Mouse (Mus musculus): ENCODE results near the gene Pde6g. TPM values are rescaled to one million over a fixed set of nuclear protein-coding genes. Genes with fewer than 3 reads are reported as not detected.
A peak's percentile ranks its signal among the peaks of the same experiment; 100 is the strongest.

The Pde6g gene
- polyA plus RNA-seq, 1 experiment from 2014 or later = 0.51 TPM

GRCm38 (mm10) chr11:120458847-120459597, 5.7 kb upstream of the Pde6g start:
- peak overlapping the region; percentile 94 for H3K4me3 ChIP-seq (ENCODE audit: low read depth, low read length)
- WGBS = 53% methylated on average over 6 of the region's 6 CpGs
- ATAC-seq (replicated peaks; ENCODE audit: low FRiP score) = no peak
- peaks cover 14% of the 10 kb centered on the region for H3K4me1 ChIP-seq (replicated peaks; ENCODE audit: control insufficient read depth, insufficient read depth, low read length)
- H3K27me3 ChIP-seq (replicated peaks; ENCODE audit: control insufficient read depth, insufficient read depth, low read length) = no peaks in the 10 kb centered on the region
- H3K36me3 ChIP-seq (ENCODE audit: control insufficient read depth, insufficient read depth, low read length) = peaks cover 30% of the 10 kb centered on the region
- peak overlapping the region; percentile 84 for H3K27ac ChIP-seq (ENCODE audit: low read depth, low read length)
- H3K4me2 ChIP-seq = peak overlapping the region; percentile 88
- H3K9me3 ChIP-seq (ENCODE audit: control insufficient read depth, low read length) = no peaks in the 10 kb centered on the region
- DNase-seq (ENCODE audit: low spot score) = no peak
- peak overlapping the region; percentile 95 for H3K9ac ChIP-seq (ENCODE audit: low read depth, low read length)

DNA sequence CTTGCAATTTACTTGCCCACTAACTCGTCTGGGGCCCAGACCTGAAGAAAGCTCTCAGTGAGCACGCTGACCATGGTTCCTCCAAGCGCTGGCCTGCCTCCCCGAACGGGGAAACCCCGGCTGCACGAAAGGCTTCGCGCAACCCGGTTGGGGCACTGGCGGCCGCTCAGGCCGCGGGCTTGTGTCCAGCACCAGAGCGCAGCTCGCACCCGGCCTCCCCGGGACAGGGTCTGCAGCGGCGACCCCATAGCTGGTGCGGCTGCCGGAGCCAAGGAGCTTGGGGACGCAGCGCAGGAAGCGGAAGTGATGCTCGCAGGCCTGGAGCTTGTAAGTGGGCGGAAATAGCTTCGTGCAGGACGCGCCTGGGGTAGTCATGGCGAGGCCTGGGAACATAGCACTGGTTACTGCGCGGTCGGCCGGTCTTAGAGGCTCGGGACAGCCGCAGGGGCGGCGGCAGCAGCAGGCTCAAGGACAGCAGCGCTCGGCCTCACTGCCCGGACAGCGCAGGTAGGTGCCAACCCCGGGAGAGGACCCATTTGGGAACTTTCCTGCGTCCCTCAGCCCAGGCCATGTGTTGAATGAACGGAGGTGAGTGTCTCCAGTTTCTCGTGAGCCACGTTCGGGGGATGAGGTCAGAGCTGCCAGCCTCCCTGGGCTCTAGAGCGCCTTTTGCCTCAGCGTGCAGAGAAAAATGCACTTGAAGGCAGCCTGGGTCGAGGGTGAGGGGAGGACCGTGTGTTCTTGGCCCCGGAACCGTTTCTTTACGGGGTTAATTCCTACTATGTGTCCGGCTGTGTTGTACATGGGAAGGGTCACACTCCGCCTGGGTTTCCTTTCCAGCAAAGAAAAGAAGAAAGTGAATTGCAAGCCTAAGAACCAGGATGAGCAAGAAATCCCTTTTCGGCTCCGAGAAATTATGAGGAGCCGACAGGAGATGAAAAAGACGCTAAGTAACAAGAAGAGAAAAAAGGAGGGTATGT, 4.8 kb upstream of the Pde6g start, which contains the start of the genes Oxld1 and Ccdc137:
Gene Oxld1, minus strand, starts transcription at position 297 of the 980 bp plus-strand sequence.
Gene Ccdc137, plus strand, starts transcription at position 344 of the 980 bp plus-strand sequence.
- WGBS = 4% methylated on average over 62 of the region's 62 CpGs
- Histone ChIP-seq H3K27ac (ENCODE audit: low read depth, low read length) (peak within 1 kb of the TSS; percentile 84), H3K36me3 (ENCODE audit: control insufficient read depth, insufficient read depth, low read length) (peaks cover 27% of the 10 kb centered on the region), H3K27me3 (replicated peaks; ENCODE audit: control insufficient read depth, insufficient read depth, low read length) (no peaks in the 10 kb centered on the region), H3K9ac (ENCODE audit: low read depth, low read length) (peak within 1 kb of the TSS; percentile 95), H3K4me2 (peak within 1 kb of the TSS; percentile 88), H3K9me3 (ENCODE audit: control insufficient read depth, low read length) (no peaks in the 10 kb centered on the region), H3K4me3 (ENCODE audit: low read depth, low read length) (peak within 1 kb of the TSS; percentile 94), H3K4me1 (replicated peaks; ENCODE audit: control insufficient read depth, insufficient read depth, low read length) (peaks cover 14% of the 10 kb centered on the region)
- DNase-seq (ENCODE audit: low spot score) = peak; percentile 87
- ATAC-seq (replicated peaks; ENCODE audit: low FRiP score) = peak; percentile 88

GRCm38 (mm10) chr11:120457370-120457769, 4.1 kb upstream of the Pde6g start:
- Histone ChIP-seq H3K4me3 (ENCODE audit: low read depth, low read length) (peak overlapping the region; percentile 94), H3K9me3 (ENCODE audit: control insufficient read depth, low read length) (no peaks in the 10 kb centered on the region), H3K27me3 (replicated peaks; ENCODE audit: control insufficient read depth, insufficient read depth, low read length) (no peaks in the 10 kb centered on the region), H3K4me1 (replicated peaks; ENCODE audit: control insufficient read depth, insufficient read depth, low read length) (peaks cover 14% of the 10 kb centered on the region), H3K36me3 (ENCODE audit: control insufficient read depth, insufficient read depth, low read length) (peaks cover 22% of the 10 kb centered on the region), H3K27ac (ENCODE audit: low read depth, low read length) (peak overlapping the region; percentile 84), H3K4me2 (peak overlapping the region; percentile 88), H3K9ac (ENCODE audit: low read depth, low read length) (peak overlapping the region; percentile 95)
- WGBS = 11% methylated on average over 14 of the region's 14 CpGs
- ATAC-seq (replicated peaks; ENCODE audit: low FRiP score) (peak; percentile 39), DNase-seq (ENCODE audit: low spot score) (no peak)

DNA sequence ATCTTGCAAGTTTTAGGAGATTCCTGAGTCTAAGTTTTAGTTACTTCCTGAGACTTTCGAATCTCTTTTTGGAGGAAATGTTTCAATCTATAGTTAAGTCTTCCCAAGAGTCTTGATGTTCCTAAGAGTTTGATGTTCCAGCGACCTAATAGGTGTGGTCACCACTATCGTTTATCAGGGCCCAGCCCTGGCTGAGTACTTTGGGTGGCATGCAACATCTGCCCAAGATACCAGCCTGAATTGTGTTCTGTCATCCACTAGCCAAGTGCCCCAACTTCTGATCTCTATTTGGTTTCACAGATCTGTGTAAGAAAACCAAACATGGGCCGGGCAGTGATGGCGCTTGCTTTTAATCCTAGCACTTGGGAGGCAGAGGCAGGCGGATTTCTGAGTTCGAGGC, 2.1 kb upstream of the Pde6g start:
- Histone ChIP-seq H3K27me3 (replicated peaks; ENCODE audit: control insufficient read depth, insufficient read depth, low read length) (no peaks in the 10 kb centered on the region), H3K4me3 (ENCODE audit: low read depth, low read length) (no peak overlapping the region), H3K4me2 (no peak overlapping the region), H3K27ac (ENCODE audit: low read depth, low read length) (no peak overlapping the region), H3K36me3 (ENCODE audit: control insufficient read depth, insufficient read depth, low read length) (peaks cover 7% of the 10 kb centered on the region; the same call in 1 of the 2 replicates), H3K4me1 (replicated peaks; ENCODE audit: control insufficient read depth, insufficient read depth, low read length) (peaks cover 14% of the 10 kb centered on the region), H3K9me3 (ENCODE audit: control insufficient read depth, low read length) (no peaks in the 10 kb centered on the region), H3K9ac (ENCODE audit: low read depth, low read length) (no peak overlapping the region)
- ATAC-seq (replicated peaks; ENCODE audit: low FRiP score) (no peak), DNase-seq (ENCODE audit: low spot score) (no peak)
- 88% methylated on average over 7 of the region's 7 CpGs for WGBS

DNA sequence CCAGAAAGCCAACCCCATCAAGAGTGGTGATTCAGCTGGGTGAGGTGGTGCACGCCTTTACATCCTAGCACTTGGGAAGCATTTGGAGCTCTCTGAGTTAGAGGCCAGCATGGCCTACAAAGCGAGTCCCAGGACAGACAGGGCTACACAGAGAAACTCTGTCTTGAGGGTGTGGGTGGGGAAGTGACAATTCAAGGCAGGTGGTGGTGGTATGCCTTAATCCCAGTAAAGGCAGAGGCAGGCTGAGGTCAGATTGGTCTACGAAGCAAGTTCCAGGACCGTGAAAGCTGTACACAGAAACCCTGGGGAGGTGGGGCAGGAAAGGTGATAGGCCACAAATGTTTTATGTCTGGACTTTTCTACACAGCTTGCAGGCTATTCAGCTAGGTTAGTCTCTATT, 1.7 kb upstream of the Pde6g start:
- H3K4me3 ChIP-seq (ENCODE audit: low read depth, low read length) = no peak overlapping the region
- H3K27ac ChIP-seq (ENCODE audit: low read depth, low read length) = no peak overlapping the region
- H3K4me2 ChIP-seq = no peak overlapping the region
- H3K9me3 ChIP-seq (ENCODE audit: control insufficient read depth, low read length) = no peaks in the 10 kb centered on the region
- H3K4me1 ChIP-seq (replicated peaks; ENCODE audit: control insufficient read depth, insufficient read depth, low read length) = peaks cover 14% of the 10 kb centered on the region
- H3K27me3 ChIP-seq (replicated peaks; ENCODE audit: control insufficient read depth, insufficient read depth, low read length) = no peaks in the 10 kb centered on the region
- WGBS = 91% methylated on average over 4 of the region's 4 CpGs
- DNase-seq (ENCODE audit: low spot score) (no peak), ATAC-seq (replicated peaks; ENCODE audit: low FRiP score) (no peak)
- H3K9ac ChIP-seq (ENCODE audit: low read depth, low read length) = no peak overlapping the region
- H3K36me3 ChIP-seq (ENCODE audit: control insufficient read depth, insufficient read depth, low read length) = peaks cover 5% of the 10 kb centered on the region; the same call in 1 of the 2 replicates

DNA sequence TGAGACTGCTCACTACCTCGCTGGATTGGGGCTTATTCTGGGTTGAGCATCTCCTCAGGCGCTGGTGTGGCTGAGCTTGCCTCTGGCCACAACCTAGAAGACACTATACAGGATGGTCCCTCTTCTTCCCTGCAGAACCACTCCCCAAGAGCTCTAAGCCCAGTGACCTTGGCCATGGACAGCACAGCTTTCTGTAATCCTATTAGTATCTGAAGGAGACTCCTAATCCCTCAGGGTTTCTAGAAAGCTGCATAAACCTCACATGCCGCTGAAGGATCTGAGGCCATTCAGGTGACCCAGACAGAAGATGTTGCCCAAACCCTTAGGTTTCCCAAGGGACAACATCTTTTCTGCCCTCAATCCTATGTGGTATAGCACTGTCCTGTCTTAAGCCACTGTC, 1.1 kb downstream of the Pde6g start:
- WGBS = 75% methylated on average over 3 of the region's 3 CpGs

DNA sequence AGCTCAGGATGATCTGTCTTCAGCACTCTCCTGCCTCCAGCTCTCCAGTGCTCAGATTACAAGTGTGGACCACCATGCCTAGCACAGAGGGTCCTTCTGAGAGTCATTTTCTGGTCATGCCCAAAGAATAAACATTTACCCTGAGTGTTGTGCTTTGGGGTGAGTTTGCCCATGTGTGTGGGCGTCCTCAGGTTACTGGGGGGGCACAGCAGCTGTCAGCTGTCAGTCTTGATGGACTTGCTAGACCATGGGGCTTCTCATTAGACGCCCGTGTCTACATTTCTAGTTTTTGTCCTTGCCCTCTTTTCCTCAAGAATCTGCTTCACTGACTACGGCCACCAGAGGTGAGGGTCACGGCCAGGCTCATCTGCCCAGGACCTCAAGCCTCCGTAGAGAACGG, 6.1 kb downstream of the Pde6g start:
- DNase-seq (ENCODE audit: low spot score) (no peak), ATAC-seq (replicated peaks; ENCODE audit: low FRiP score) (no peak)
- Histone ChIP-seq H3K4me2 (no peak overlapping the region), H3K9ac (ENCODE audit: low read depth, low read length) (no peak overlapping the region), H3K36me3 (ENCODE audit: control insufficient read depth, insufficient read depth, low read length) (no peaks in the 10 kb centered on the region), H3K4me3 (ENCODE audit: low read depth, low read length) (no peak overlapping the region), H3K4me1 (replicated peaks; ENCODE audit: control insufficient read depth, insufficient read depth, low read length) (peaks cover 2% of the 10 kb centered on the region; the same call in 1 of the 2 replicates), H3K9me3 (ENCODE audit: control insufficient read depth, low read length) (no peaks in the 10 kb centered on the region), H3K27me3 (replicated peaks; ENCODE audit: control insufficient read depth, insufficient read depth, low read length) (no peaks in the 10 kb centered on the region), H3K27ac (ENCODE audit: low read depth, low read length) (no peak overlapping the region)
- 78% methylated on average over 7 of the region's 7 CpGs for WGBS

More for the DNA sequence above, 1.1 kb downstream of the Pde6g start:
- H3K27ac ChIP-seq (ENCODE audit: low read depth, low read length) = no peak overlapping the region
- no peak for DNase-seq (ENCODE audit: low spot score)
- no peaks in the 10 kb centered on the region for H3K27me3 ChIP-seq (replicated peaks; ENCODE audit: control insufficient read depth, insufficient read depth, low read length)
- no peaks in the 10 kb centered on the region; the same call in 1 of the 2 replicates for H3K36me3 ChIP-seq (ENCODE audit: control insufficient read depth, insufficient read depth, low read length)
- no peaks in the 10 kb centered on the region for H3K9me3 ChIP-seq (ENCODE audit: control insufficient read depth, low read length)
- peaks cover 6% of the 10 kb centered on the region for H3K4me1 ChIP-seq (replicated peaks; ENCODE audit: control insufficient read depth, insufficient read depth, low read length)
- H3K4me3 ChIP-seq (ENCODE audit: low read depth, low read length) = no peak overlapping the region
- H3K9ac ChIP-seq (ENCODE audit: low read depth, low read length) = no peak overlapping the region
- no peak overlapping the region for H3K4me2 ChIP-seq
- no peak for ATAC-seq (replicated peaks; ENCODE audit: low FRiP score)

GRCm38 (mm10) chr11:120445475-120445874, 7.8 kb downstream of the Pde6g start:
- no peak overlapping the region for H3K9ac ChIP-seq (ENCODE audit: low read depth, low read length)
- H3K27ac ChIP-seq (ENCODE audit: low read depth, low read length) = no peak overlapping the region
- H3K4me3 ChIP-seq (ENCODE audit: low read depth, low read length) = no peak overlapping the region
- WGBS = 50% methylated on average over 3 of the region's 3 CpGs
- DNase-seq (ENCODE audit: low spot score) (no peak), ATAC-seq (replicated peaks; ENCODE audit: low FRiP score) (no peak)
- H3K27me3 ChIP-seq (replicated peaks; ENCODE audit: control insufficient read depth, insufficient read depth, low read length) = no peaks in the 10 kb centered on the region
- H3K4me1 ChIP-seq (replicated peaks; ENCODE audit: control insufficient read depth, insufficient read depth, low read length) = peaks cover 2% of the 10 kb centered on the region; the same call in 1 of the 2 replicates
- no peaks in the 10 kb centered on the region for H3K9me3 ChIP-seq (ENCODE audit: control insufficient read depth, low read length)
- H3K4me2 ChIP-seq = no peak overlapping the region
- no peaks in the 10 kb centered on the region for H3K36me3 ChIP-seq (ENCODE audit: control insufficient read depth, insufficient read depth, low read length)
